Mouse (Mus musculus): Measurements from ENCODE around the gene Sdhc.
"Not testable (repeated sequence)": the region's sequence is repeated elsewhere in the genome, so short reads cannot be mapped to it uniquely, and the experiment has no call there.

Gene Sdhc

DNA sequence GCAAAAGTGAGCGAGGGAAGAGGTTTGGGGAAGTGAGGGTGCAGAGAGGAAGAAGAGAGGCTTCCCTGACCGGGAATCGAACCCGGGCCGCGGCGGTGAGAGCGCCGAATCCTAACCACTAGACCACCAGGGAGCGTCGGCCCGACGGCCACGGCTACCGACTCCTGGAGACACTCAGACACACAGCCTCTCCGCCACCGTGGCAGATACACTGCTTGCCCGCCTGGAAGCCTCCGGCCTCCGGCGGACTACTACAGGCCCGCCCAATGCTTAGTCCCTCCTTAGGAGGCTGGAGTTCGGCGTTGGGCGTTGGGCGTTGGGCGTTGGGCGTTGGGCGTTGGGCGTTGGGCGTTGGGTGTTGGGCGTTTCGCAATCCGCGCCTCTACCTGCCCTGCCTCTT lies 71.1 kb downstream of the Sdhc start:
- not testable (repeated sequence) for DNase-seq (ENCODE audit: low read depth)

- DNase-seq (ENCODE audit: low read depth): not testable (repeated sequence)
Observed at GRCm38 (mm10) chr1:171078419-171078818, 72.0 kb downstream of the Sdhc start.

DNA sequence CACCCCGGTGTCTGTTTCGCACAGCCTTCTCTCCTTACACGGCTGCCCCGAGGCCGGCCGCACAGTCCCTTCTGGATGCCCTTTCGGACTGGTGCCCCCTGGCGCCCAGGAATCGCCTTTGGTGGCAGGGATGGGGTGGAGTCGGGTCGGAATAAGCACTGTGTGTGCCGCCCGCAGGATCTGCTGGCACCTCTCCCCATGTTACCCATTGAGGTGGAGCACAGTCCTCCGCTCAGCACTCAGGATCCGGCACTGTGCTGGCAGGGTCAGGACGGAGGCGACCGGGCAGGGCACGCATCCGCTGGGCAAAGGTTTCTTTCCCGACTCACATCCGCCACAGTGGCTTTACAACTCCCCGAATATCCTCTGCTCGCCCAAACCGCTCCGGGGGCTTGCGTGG lies 72.4 kb downstream of the Sdhc start:
- DNase-seq (ENCODE audit: low read depth): not testable (repeated sequence)

DNA sequence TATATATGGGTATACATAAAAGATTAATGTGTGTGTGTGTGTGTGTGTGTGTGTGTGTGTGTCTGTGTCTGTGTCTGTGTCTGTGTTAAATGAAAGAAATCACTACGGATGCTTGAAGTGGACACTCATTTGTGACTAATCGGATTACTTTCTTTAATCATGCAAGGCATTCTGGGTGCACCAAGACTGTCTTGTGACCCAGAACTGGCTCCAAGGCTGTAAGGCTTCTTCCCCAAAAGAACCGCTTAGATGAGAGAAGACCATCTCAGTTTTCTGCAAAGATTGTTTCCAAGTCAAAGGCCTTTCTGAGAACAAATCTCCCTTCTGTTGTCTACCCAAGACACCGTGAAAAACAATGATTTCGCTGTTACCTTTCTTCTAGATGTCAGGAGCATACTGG lies 73.2 kb downstream of the Sdhc start:
- DNase-seq (ENCODE audit: low read depth): not testable (repeated sequence)
